Mouse (Mus musculus): ENCODE results near the gene Coro1b. TPM values are rescaled to one million over a fixed set of nuclear protein-coding genes. Genes with fewer than 3 reads are reported as not detected.
A peak's percentile ranks its signal among the peaks of the same experiment; 100 is the strongest.

The Coro1b gene
- total and polyA plus RNA-seq, 2 experiments from 2014 or later, result 90.7 to 137 TPM

- no peak overlapping the region for H3K9ac ChIP-seq (replicated peaks; ENCODE audit: low read length)
- no peaks in the 10 kb centered on the region for H3K27me3 ChIP-seq (ENCODE audit: insufficient read depth, low read length)
- WGBS, result 80% methylated on average over 18 of the region's 18 CpGs
- no peak for TF ChIP-seq CTCF (IDR thresholded peaks at IDR 0.05; ENCODE audit: low read depth)
- no peaks in the 10 kb centered on the region for H3K9me3 ChIP-seq (ENCODE audit: low read length)
- H3K4me1 ChIP-seq (ENCODE audit: insufficient read depth, low read length), result peaks cover 2% of the 10 kb centered on the region; the same call in 1 of the 2 replicates
- no peaks in the 10 kb centered on the region for H3K36me3 ChIP-seq (ENCODE audit: insufficient read depth, low read length)
- no peak overlapping the region for H3K27ac ChIP-seq
- no peak overlapping the region for H3K4me3 ChIP-seq (ENCODE audit: low read length)
- no peak for ATAC-seq
- DNase-seq (ENCODE audit: low spot score), result no peak
- no peak overlapping the region for H3K4me2 ChIP-seq (ENCODE audit: low read depth, low read length)
Measured at GRCm38 (mm10) chr19:4142416-4143173, 5.8 kb upstream of the Coro1b start.

DNA sequence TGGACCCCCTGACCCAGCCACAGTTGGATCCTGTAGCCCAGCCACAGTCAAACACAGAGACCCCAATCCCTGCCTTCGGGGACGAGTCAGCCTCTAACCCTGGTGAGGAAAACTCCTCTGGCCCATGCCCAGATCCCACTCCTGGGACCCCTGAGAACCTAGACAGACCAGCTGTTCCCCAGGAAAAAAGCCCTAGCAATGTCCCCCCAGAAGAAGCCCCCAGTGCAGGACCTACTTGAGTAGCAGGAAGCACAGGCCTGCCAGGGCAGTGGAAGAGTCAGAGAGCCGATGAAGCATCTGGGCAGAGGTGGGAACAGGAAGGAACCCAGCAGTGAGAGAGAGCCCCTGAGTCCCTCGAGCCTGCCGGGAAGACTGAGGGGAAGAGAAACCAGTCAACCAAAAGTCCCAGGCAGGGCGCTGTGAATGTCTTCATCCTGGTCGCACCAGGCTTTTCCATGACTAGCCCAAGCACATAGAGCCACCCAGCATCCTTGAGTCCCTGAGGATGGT lies 4.6 kb upstream of the Coro1b start, which contains the start of gene Cabp4:
Gene Cabp4 (minus strand): TSS at position 275 of the 510 bp plus-strand sequence.
- no peaks in the 10 kb centered on the region for H3K36me3 ChIP-seq (ENCODE audit: insufficient read depth, low read length)
- H3K27ac ChIP-seq, result 0 out of 2 replicates have a peak within 1 kb of the TSS, but pooled peaks have one; percentile 20
- no peak for TF ChIP-seq CTCF (IDR thresholded peaks at IDR 0.05; ENCODE audit: low read depth)
- ATAC-seq, result no peak
- WGBS, result 82% methylated on average over 7 of the region's 7 CpGs
- H3K9me3 ChIP-seq (ENCODE audit: low read length), result no peaks in the 10 kb centered on the region
- H3K9ac ChIP-seq (replicated peaks; ENCODE audit: low read length), result no peak within 1 kb of the TSS
- H3K4me3 ChIP-seq (ENCODE audit: low read length), result no peak within 1 kb of the TSS
- H3K4me2 ChIP-seq (ENCODE audit: low read depth, low read length), result no peak within 1 kb of the TSS
- H3K4me1 ChIP-seq (ENCODE audit: insufficient read depth, low read length), result peaks cover 4% of the 10 kb centered on the region; the same call in 1 of the 2 replicates
- no peak for DNase-seq (ENCODE audit: low spot score)
- no peaks in the 10 kb centered on the region for H3K27me3 ChIP-seq (ENCODE audit: insufficient read depth, low read length)

GRCm38 (mm10) chr19:4144550-4145498 lies 3.6 kb upstream of the Coro1b start:
- Histone ChIP-seq H3K4me1 (ENCODE audit: insufficient read depth, low read length) (peaks cover 14% of the 10 kb centered on the region), H3K27ac (0 out of 2 replicates have a peak overlapping the region, but pooled peaks have one; percentile 20), H3K27me3 (ENCODE audit: insufficient read depth, low read length) (no peaks in the 10 kb centered on the region), H3K9me3 (ENCODE audit: low read length) (no peaks in the 10 kb centered on the region), H3K4me2 (ENCODE audit: low read depth, low read length) (no peak overlapping the region), H3K4me3 (ENCODE audit: low read length) (no peak overlapping the region), H3K9ac (replicated peaks; ENCODE audit: low read length) (no peak overlapping the region), H3K36me3 (ENCODE audit: insufficient read depth, low read length) (no peaks in the 10 kb centered on the region)
- ATAC-seq (no peak), DNase-seq (ENCODE audit: low spot score) (no peak)
- no peak for TF ChIP-seq CTCF (IDR thresholded peaks at IDR 0.05; ENCODE audit: low read depth)
- 81% methylated on average over 16 of the region's 16 CpGs for WGBS

DNA sequence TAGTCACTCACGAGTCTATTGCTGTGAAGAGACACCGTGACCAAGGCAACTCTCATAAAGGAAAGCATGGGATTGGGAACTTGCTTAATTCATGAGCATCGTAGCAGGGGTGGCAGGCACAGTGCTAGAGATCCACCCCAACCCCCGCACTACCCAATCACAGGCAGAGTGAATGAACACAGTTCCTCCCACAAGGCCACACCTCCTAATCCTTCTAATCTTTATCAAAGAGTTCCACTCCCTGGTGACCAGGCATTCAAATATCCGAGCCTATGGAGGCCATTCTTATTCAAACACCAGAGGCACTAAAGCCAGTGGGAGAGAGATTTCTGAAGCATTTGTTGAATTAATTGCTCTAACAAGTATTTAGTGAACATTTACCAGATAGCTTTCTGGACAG lies 2.5 kb upstream of the Coro1b start:
- WGBS, result 86% methylated on average over 5 of the region's 5 CpGs
- Histone ChIP-seq H3K4me1 (ENCODE audit: insufficient read depth, low read length) (peaks cover 14% of the 10 kb centered on the region), H3K9ac (replicated peaks; ENCODE audit: low read length) (no peak overlapping the region), H3K27me3 (ENCODE audit: insufficient read depth, low read length) (no peaks in the 10 kb centered on the region), H3K4me2 (ENCODE audit: low read depth, low read length) (no peak overlapping the region), H3K9me3 (ENCODE audit: low read length) (no peaks in the 10 kb centered on the region), H3K27ac (no peak overlapping the region), H3K4me3 (ENCODE audit: low read length) (no peak overlapping the region), H3K36me3 (ENCODE audit: insufficient read depth, low read length) (peaks cover 4% of the 10 kb centered on the region; the same call in 1 of the 2 replicates)
- TF ChIP-seq CTCF (IDR thresholded peaks at IDR 0.05; ENCODE audit: low read depth), result no peak
- ATAC-seq (no peak), DNase-seq (ENCODE audit: low spot score) (no peak)

DNA sequence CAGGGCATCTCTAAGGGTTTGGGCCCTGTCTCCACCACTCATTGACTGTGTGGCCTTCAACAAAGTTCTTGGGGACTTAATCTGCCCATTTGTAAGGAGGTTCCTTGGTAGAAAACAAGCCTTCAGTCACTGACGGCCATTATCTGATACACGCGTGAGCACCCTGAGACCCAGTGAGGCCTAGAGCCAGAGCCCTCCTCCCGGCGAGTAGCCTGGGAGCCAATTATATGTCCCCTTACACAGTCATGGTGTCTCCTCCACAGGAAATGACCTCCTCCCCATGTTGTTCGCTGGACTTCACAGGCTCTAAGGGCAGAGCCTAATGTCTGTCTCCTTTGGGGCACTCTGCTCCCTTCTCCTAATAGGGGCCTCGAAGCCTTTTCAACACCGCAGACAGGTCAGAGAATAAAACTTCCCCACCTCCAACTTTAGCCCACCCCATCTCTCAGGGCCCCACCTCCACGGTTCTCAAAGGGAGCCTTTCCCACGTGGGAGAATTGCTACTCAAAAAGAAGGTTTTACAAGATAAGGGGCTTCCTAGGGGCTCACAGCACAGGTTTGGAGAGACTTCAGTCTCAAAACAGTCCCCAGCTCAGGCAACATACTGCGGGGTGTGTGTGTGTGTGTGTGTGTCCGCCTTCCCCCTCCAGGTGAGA lies 1.9 kb upstream of the Coro1b start:
- H3K36me3 ChIP-seq (ENCODE audit: insufficient read depth, low read length), result peaks cover 9% of the 10 kb centered on the region; the same call in 1 of the 2 replicates
- no peak overlapping the region for H3K4me3 ChIP-seq (ENCODE audit: low read length)
- H3K9me3 ChIP-seq (ENCODE audit: low read length), result no peaks in the 10 kb centered on the region
- DNase-seq (ENCODE audit: low spot score), result no peak
- ATAC-seq, result no peak
- H3K4me1 ChIP-seq (ENCODE audit: insufficient read depth, low read length), result peaks cover 14% of the 10 kb centered on the region
- no peak overlapping the region for H3K27ac ChIP-seq
- no peak overlapping the region for H3K9ac ChIP-seq (replicated peaks; ENCODE audit: low read length)
- no peak for TF ChIP-seq CTCF (IDR thresholded peaks at IDR 0.05; ENCODE audit: low read depth)
- 63% methylated on average over 12 of the region's 12 CpGs for WGBS
- no peaks in the 10 kb centered on the region for H3K27me3 ChIP-seq (ENCODE audit: insufficient read depth, low read length)
- H3K4me2 ChIP-seq (ENCODE audit: low read depth, low read length), result no peak overlapping the region

GRCm38 (mm10) chr19:4147022-4147405 lies 1.4 kb upstream of the Coro1b start:
- WGBS, result 38% methylated on average over 3 of the region's 3 CpGs
- Histone ChIP-seq H3K9me3 (ENCODE audit: low read length) (no peaks in the 10 kb centered on the region), H3K4me3 (ENCODE audit: low read length) (no peak overlapping the region), H3K36me3 (ENCODE audit: insufficient read depth, low read length) (peaks cover 9% of the 10 kb centered on the region; the same call in 1 of the 2 replicates), H3K27ac (no peak overlapping the region), H3K4me2 (ENCODE audit: low read depth, low read length) (no peak overlapping the region), H3K9ac (replicated peaks; ENCODE audit: low read length) (no peak overlapping the region), H3K4me1 (ENCODE audit: insufficient read depth, low read length) (peaks cover 14% of the 10 kb centered on the region), H3K27me3 (ENCODE audit: insufficient read depth, low read length) (no peaks in the 10 kb centered on the region)
- TF ChIP-seq CTCF (IDR thresholded peaks at IDR 0.05; ENCODE audit: low read depth), result no peak
- DNase-seq (ENCODE audit: low spot score), result no peak
- no peak for ATAC-seq
